Mouse (Mus musculus) G1E-ER4 (cell line): ENCODE measurements around the gene Vmn1r184. TPM values are rescaled to one million over a fixed set of nuclear protein-coding genes. Genes with fewer than 3 reads are reported as not detected.
"Not testable (repeated sequence)": the region's sequence is repeated elsewhere in the genome, so short reads cannot be mapped to it uniquely, and the experiment has no call there.

Experiments
- GATA1 ChIP-seq: IDR thresholded peaks from one replicate; pipeline ENCODE4 v1.8.0; 2012; ENCODE audit warnings: low read length, inconsistent platforms
- polyA plus RNA-seq: library from polyadenylated mRNA; stranded (reverse); fragments of >175 nt; gene quantifications from 2 replicates; pipeline ENCODE4 v1.2.3, GENCODE M21; 2012

Vmn1r184 gene
- not detected in 2 replicates for polyA plus RNA-seq

GRCm38 (mm10) chr7:26260034-26260433 is at the start of gene Vmn1r184:
TSS of gene Vmn1r184 (plus strand) at chr7:26260334.
- TF ChIP-seq GATA1: not testable (repeated sequence)

- not testable (repeated sequence) for TF ChIP-seq GATA1
Measured at GRCm38 (mm10) chr7:26306926-26307325, 46.8 kb downstream of the Vmn1r184 start, which contains the start of gene Cyp2a4. TSS of gene Cyp2a4 (plus strand) at chr7:26307169.

Other genes starting within 250 kb of the Vmn1r184 start
- gene Cyp2b13, start 198.8 kb upstream of the Vmn1r184 start, polyA plus RNA-seq: not detected in 2 replicates
- gene Cyp2b9, start 86.9 kb upstream of the Vmn1r184 start, polyA plus RNA-seq: not detected in 2 replicates
- gene Cyp2a4, start 46.8 kb downstream of the Vmn1r184 start, polyA plus RNA-seq: not detected in 2 replicates
- not detected in 2 replicates for gene Nlrp9c, start 143.4 kb downstream of the Vmn1r184 start, polyA plus RNA-seq
- not detected in 2 replicates for gene Nlrp4a, start 174.8 kb downstream of the Vmn1r184 start, polyA plus RNA-seq